Mouse (Mus musculus) lung, postnatal 0 days (tissue): ENCODE results near the gene Pla2g6.

Experiments used
- CTCF ChIP-seq: IDR thresholded peaks from 2 replicates; pipeline ENCODE4 v1.5.1; 2016; ENCODE audit warnings: antibody characterized with exemption, mild to moderate bottlenecking
- EP300 ChIP-seq: IDR thresholded peaks from 2 replicates; pipeline ENCODE4 v1.6.1; 2016; ENCODE audit warnings: antibody characterized with exemption, mild to moderate bottlenecking, control low read depth

GRCm38 (mm10) chr15:79328939-79329275 lies 717 bp upstream of the Pla2g6 start:
- TF ChIP-seq CTCF (no peak), EP300 (no peak)
